Mouse (Mus musculus) ES-E14 (cell line): ENCODE measurements at regions not wholly inside any gene's neighbourhood (a gene's known extent, or its start where the extent isn't known, plus 50 kb on each side); places are given as distances from the start of the nearest gene placed in this dataset.

Source experiments
- DNase-seq: peaks from one replicate; pipeline ENCODE4 v3.0.0-alpha.2; 2013; ENCODE audit warnings: low read depth, low spot score
- H3K27ac ChIP-seq: 2 replicates; pipeline ENCODE4 v1.5.1; 2012; ENCODE audit warnings: low read depth, mild to moderate bottlenecking, low read length, moderate library complexity, mixed read lengths; ENCODE audit not compliant: poor library complexity, insufficient read depth, severe bottlenecking
- H3K36me3 ChIP-seq: 2 replicates; pipeline ENCODE4 v1.6.1; 2012; ENCODE audit warnings: mild to moderate bottlenecking, low read length, moderate library complexity, mixed read lengths; ENCODE audit not compliant: control insufficient read depth, poor library complexity, insufficient read depth, severe bottlenecking
- H3K4me1 ChIP-seq, 2 experiments: fragments of 150-350 bp in 1 of 2; sonication (generic) in 1 of 2; 2 replicates each; pipeline ENCODE4 v1.6.1; 2012; ENCODE audit warnings: low read length in 2 of 2, mild to moderate bottlenecking in 1 of 2, mixed read lengths in 1 of 2; ENCODE audit not compliant: control insufficient read depth in 2 of 2, insufficient read depth in 2 of 2, poor library complexity in 1 of 2
- H3K4me3 ChIP-seq, 2 experiments: fragments of 150-350 bp in 1 of 2; sonication (generic) in 1 of 2; 2 replicates each; pipeline ENCODE4 v1.5.1; 2012; ENCODE audit warnings: low read length in 2 of 2, low read depth in 1 of 2, mild to moderate bottlenecking in 1 of 2, mixed read lengths in 1 of 2; ENCODE audit not compliant: insufficient read depth in 1 of 2, poor library complexity in 1 of 2, severe bottlenecking in 1 of 2
- H3K9ac ChIP-seq: 2 replicates; pipeline ENCODE4 v1.6.1; 2012; ENCODE audit warnings: low read depth, mild to moderate bottlenecking, low read length, mixed read lengths; ENCODE audit not compliant: poor library complexity, insufficient read depth, severe bottlenecking
- H3K9me3 ChIP-seq: fragments of 150-350 bp; sonication (generic); 2 replicates; pipeline ENCODE4 v1.6.1; 2012; ENCODE audit warnings: low read depth, mild to moderate bottlenecking, low read length; ENCODE audit not compliant: control insufficient read depth, insufficient read depth
- CHD2 ChIP-seq: IDR thresholded peaks from 2 replicates; pipeline ENCODE4 v1.6.1; 2014; ENCODE audit warnings: mild to moderate bottlenecking, low read depth, low read length, inconsistent platforms
- HCFC1 ChIP-seq: IDR thresholded peaks from 2 replicates; pipeline ENCODE4 v1.6.1; 2012; ENCODE audit warnings: low read length, inconsistent platforms, borderline replicate concordance; ENCODE audit not compliant: insufficient read depth
- MAFK ChIP-seq: IDR thresholded peaks from 2 replicates; pipeline ENCODE4 v1.6.1; 2014; ENCODE audit warnings: mild to moderate bottlenecking, low read depth, low read length, inconsistent platforms; ENCODE audit not compliant: insufficient read depth
- ZC3H11A ChIP-seq: IDR thresholded peaks from 2 replicates; pipeline ENCODE4 v1.6.1; 2012; ENCODE audit warnings: low read depth, mild to moderate bottlenecking, inconsistent platforms, low read length, borderline replicate concordance
- ZNF384 ChIP-seq: IDR thresholded peaks from 2 replicates; pipeline ENCODE4 v1.6.1; 2012; ENCODE audit warnings: low read depth, low read length, inconsistent platforms
- in situ Hi-C, 2 experiments: fragments of 600-800 bp; cut with MboI; formaldehyde crosslinking; loops; one replicate each; pipeline ENCODE4 v1.15.1; 2025; ENCODE audit warnings: low sequenced_read_pairs in 2 of 2, inconsistent platforms in 1 of 2; ENCODE audit not compliant: unreplicated experiment in 2 of 2

- in situ Hi-C loops: no loop called here
- Histone ChIP-seq H3K9ac (no peak overlapping the region), H3K9me3 (no peaks in the 10 kb centered on the region), H3K27ac (no peak overlapping the region), H3K36me3 (no peaks in the 10 kb centered on the region), H3K4me1 (no peaks in the 10 kb centered on the region), H3K4me3 (no peak overlapping the region)
- TF ChIP-seq ZNF384 (no peak), ZC3H11A (no peak), CHD2 (no peak), HCFC1 (no peak), MAFK (no peak)
- DNase-seq: no peak
Measured at GRCm38 (mm10) chr16:15478876-15479275, 161.6 kb downstream of the Gm21897 start.

GRCm38 (mm10) chr16:15491328-15491999 is 174.2 kb downstream of the Gm21897 start:
- H3K27ac ChIP-seq: no peak overlapping the region
- no peak for DNase-seq
- in situ Hi-C loops: no loop called here
- no peak for TF ChIP-seq ZNF384
- TF ChIP-seq ZC3H11A: no peak
- no peak for TF ChIP-seq MAFK
- no peak for TF ChIP-seq CHD2
- no peak for TF ChIP-seq HCFC1
- H3K9me3 ChIP-seq: no peaks in the 10 kb centered on the region
- no peak overlapping the region for H3K9ac ChIP-seq
- H3K36me3 ChIP-seq: no peaks in the 10 kb centered on the region
- H3K4me1 ChIP-seq: no peaks in the 10 kb centered on the region
- no peak overlapping the region for H3K4me3 ChIP-seq

- Histone ChIP-seq H3K36me3 (no peaks in the 10 kb centered on the region), H3K27ac (no peak overlapping the region), H3K9me3 (no peaks in the 10 kb centered on the region), H3K9ac (no peak overlapping the region), H3K4me1 (no peaks in the 10 kb centered on the region), H3K4me3 (no peak overlapping the region)
- no peak for TF ChIP-seq HCFC1
- no peak for TF ChIP-seq CHD2
- no peak for TF ChIP-seq ZNF384
- TF ChIP-seq MAFK: no peak
- no peak for TF ChIP-seq ZC3H11A
- in situ Hi-C loops: no loop called here
- DNase-seq: no peak
Measured at GRCm38 (mm10) chr16:15493236-15493635, 176.0 kb downstream of the Gm21897 start.
